Mouse (Mus musculus) hematopoietic stem cell, adult 5-6 weeks (primary cell): ENCODE results near the gene Mst1. TPM values are rescaled to one million over a fixed set of nuclear protein-coding genes. Genes with fewer than 3 reads are reported as not detected.

Source experiments
- ATAC-seq, 2 experiments: fragments of 125-278 bp in 1 of 2; replicated peaks in 1 of 2; 2 replicates each; pipeline ENCODE4 v1.8.0; 2016 to 2017; ENCODE audit warnings: inconsistent platforms in 2 of 2, mild to moderate bottlenecking in 2 of 2, moderate number of reproducible peaks in 2 of 2, low read depth in 1 of 2, moderate TSS enrichment in 1 of 2; ENCODE audit not compliant: low FRiP score in 2 of 2, poor library complexity in 2 of 2, severe bottlenecking in 2 of 2, insufficient read depth in 1 of 2, low TSS enrichment in 1 of 2
- total RNA-seq: library from RNA; stranded (forward); fragments of 172-1452, 232-1000 nt; gene quantifications from 2 replicates; pipeline ENCODE4 v1.2.3, GENCODE M21; 2017

Mst1 gene
- total RNA-seq, 1 experiment from 2014 or later: not detected

- no peak for ATAC-seq
Measured at GRCm38 (mm10) chr9:108115290-108116077, 35.2 kb downstream of the Mst1 start.

GRCm38 (mm10) chr9:108117143-108117542 lies 36.9 kb downstream of the Mst1 start:
- ATAC-seq: no peak

GRCm38 (mm10) chr9:108119891-108120411 lies 39.7 kb downstream of the Mst1 start:
- ATAC-seq: no peak

DNA sequence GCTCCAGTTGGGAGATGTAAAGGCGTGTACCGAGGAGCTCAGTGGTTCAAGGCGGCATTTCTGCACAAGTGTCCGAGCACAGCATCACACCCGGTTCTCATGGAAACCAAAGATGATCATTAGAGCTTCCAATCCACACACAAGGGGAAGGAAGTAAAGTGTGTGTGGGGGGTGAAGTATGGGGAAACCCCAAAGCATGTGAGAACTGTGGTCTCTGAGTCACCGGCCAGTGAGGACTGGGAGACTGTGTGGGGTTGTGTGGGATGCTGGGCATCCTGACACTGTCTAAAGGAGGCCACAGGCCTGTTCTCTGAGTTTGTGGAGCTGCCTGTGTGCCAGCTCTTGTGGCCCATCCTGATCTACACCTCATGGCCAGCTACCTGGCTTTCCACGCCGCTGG lies 40.4 kb downstream of the Mst1 start:
- peak; percentile 84 to 86 for ATAC-seq

- ATAC-seq: no peak
Measured at GRCm38 (mm10) chr9:108121170-108121969, 41.1 kb downstream of the Mst1 start.

GRCm38 (mm10) chr9:108123916-108124315 lies 43.7 kb downstream of the Mst1 start:
- ATAC-seq: no peak

DNA sequence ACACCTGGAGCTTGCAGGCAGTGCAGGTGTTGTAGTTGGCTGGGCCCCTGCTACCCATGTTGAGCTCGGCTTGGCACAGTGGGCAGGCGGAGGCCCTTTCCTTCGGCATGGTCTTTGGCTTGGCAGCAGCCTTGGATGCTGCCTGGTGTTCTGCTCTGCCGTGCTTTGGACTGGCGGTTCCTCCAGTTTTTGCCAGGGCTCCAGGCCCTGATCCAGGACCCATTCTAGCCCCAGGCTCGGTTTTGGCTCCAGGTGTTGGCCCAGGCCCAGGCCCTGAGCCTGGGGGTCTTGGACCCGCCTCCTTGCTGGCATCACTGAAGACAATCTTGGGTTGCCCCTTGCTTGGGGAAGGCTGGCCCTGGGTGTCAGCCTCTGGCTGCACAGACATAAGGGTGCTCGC lies 45.5 kb downstream of the Mst1 start:
- no peak for ATAC-seq

DNA sequence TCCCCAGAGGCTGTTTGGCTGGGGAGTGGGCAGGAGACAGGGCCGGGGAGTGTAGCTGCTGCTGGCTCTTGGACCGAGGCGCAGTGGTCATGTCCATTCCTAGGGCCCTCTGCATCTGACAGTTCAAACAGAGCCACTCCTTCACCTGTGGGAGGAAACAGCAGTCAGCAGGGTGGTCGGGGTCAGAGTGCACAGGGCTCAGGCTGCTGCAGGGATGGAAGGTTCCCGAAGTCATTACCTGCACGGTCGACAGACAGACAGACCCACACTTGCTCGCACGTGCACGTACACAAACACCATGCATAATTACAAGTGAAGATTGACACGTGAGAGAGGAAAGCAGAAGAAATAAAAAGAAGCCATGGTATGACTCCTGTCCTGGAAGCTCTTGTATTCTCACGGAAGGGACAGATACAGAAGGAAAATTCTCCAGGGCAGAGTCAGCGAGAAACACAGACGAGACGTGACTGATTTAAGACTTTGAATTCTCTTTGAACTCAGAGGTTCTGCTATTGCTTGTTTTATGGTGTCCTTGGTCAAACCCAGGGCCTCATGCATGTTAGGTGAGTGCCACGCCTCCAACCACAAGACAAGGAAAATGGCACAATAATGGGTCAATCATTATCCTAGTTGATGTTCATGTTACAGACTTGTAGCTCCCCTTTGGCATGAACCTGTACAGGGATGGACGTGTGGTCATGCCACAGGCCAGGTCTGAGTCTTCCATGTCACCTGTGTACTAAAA lies 46.4 kb downstream of the Mst1 start:
- ATAC-seq: no peak

GRCm38 (mm10) chr9:108128248-108128647 lies 48.0 kb downstream of the Mst1 start:
- ATAC-seq: no peak

DNA sequence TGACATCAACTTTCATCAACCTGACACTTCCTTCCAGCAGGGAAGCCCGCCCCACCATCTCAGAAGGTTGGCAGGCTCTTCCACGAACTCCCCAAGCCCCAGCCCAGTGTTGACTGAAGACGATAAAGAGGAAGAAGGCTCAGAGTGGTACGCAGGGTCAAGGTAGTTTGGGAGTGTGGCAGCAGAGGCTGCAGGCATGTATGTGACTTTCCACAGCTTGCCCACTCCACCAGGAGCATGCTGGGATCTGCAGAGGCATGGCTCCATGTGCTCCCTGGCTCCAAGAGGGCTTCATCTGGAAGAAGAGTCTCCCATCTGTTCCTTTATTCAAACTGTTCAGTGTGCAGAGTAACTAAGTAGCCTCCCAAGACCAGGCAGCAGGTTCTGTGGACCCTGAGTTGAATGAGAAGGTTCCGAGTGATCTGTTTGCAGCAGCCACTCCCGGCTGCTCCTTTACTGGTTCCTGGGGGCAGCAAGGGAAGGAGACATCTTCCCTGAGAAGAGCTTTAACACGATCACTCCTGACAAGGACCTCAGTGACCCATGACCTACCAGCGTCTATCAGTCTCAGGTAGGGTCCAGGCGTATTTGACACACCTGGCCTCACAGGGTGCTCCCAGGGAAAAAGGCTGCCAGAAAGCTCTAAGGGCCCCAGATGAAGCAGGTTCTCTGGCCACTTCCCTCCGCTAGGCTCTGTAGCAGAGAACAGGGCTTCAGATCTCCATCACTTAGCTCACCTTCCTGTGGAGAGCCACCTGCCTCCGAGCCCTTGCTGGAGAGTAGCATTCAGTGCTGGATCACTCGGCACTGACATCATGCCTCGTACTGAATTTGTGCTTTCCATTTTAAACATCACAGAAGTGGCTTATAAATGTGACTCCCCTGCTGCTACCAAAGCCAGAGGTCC lies 49.1 kb downstream of the Mst1 start:
- ATAC-seq: no peak

GRCm38 (mm10) chr9:108131502-108131901 lies 51.3 kb downstream of the Mst1 start:
- ATAC-seq: no peak

DNA sequence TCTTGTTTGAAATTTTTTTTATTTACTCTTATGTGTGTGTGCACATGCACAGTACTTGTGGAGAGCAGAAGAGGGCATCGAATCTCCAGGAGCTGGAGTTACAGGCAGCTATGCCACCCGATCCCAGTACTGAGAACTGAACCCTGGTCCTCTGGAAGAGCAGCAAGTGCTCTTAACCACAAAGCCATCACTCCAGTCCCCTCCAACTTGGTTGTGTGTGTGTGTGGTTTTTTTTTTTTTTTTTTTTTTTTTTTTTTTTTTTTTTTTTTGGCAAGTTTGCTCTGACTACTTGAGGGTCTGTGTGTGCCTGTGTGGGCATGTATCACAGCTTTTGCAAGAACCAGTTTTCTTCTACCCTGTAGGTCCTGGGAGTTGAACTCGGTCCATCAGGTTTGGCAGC lies 52.1 kb downstream of the Mst1 start:
- ATAC-seq: no peak

DNA sequence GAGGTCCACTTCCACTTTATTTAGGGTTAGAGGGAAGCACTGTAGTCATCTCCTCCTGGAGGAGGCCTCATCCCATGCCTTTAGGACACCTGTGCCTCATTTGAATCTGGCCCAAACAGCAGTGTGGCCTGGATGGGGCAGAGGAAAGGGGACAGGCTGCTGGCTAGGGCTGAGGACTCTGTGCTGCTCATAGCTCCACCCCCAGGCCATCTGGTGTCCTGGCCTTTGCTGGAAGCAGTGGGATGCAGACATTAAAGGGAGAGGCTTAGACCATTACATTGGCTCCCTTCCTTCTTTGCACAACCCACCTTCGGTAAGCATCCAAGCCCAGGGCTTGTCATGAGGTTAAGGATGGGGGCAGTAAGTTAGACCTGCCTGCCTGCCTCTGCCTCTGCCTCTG lies 53.2 kb downstream of the Mst1 start:
- no peak for ATAC-seq
